Mouse (Mus musculus) urinary bladder, postnatal 25 days (tissue): ENCODE results near the gene Snap91.

Experiments used
- DNase-seq: peaks from one replicate; pipeline ENCODE4 v3.0.0; 2022; ENCODE audit warnings: low spot score

Gene Snap91

GRCm38 (mm10) chr9:86880113-86880972 lies at the start of gene Snap91:
Gene Snap91 (minus strand): TSS chr9:86880654.
- peak; percentile 7 for DNase-seq

GRCm38 (mm10) chr9:86926519-86926918 lies 46.1 kb upstream of the Snap91 start:
- DNase-seq, result no peak

- DNase-seq, result no peak
Measured at GRCm38 (mm10) chr9:86925688-86926087, 45.2 kb upstream of the Snap91 start.

- no peak for DNase-seq
Measured at GRCm38 (mm10) chr9:86922430-86922829, 42.0 kb upstream of the Snap91 start.

- DNase-seq, result no peak
Measured at GRCm38 (mm10) chr9:86916543-86916942, 36.1 kb upstream of the Snap91 start.

GRCm38 (mm10) chr9:86899502-86900199 lies 19.2 kb upstream of the Snap91 start:
- no peak for DNase-seq

- DNase-seq, result peak; percentile 8
Measured at GRCm38 (mm10) chr9:86879216-86880112, 990 bp downstream of the Snap91 start.

- no peak for DNase-seq
Measured at GRCm38 (mm10) chr9:86878716-86879115, 1.7 kb downstream of the Snap91 start.

GRCm38 (mm10) chr9:86873681-86874080 lies 6.8 kb downstream of the Snap91 start:
- DNase-seq, result no peak

GRCm38 (mm10) chr9:86869586-86870338 lies 10.7 kb downstream of the Snap91 start:
- no peak for DNase-seq

GRCm38 (mm10) chr9:86858101-86858500 lies 22.4 kb downstream of the Snap91 start:
- DNase-seq, result no peak

- DNase-seq, result no peak
Measured at GRCm38 (mm10) chr9:86857626-86858025, 22.8 kb downstream of the Snap91 start.

- DNase-seq, result no peak
Measured at GRCm38 (mm10) chr9:86852861-86853260, 27.6 kb downstream of the Snap91 start.

GRCm38 (mm10) chr9:86851689-86852088 lies 28.8 kb downstream of the Snap91 start:
- DNase-seq, result no peak

GRCm38 (mm10) chr9:86850452-86851207 lies 29.8 kb downstream of the Snap91 start:
- DNase-seq, result no peak

- no peak for DNase-seq
Measured at GRCm38 (mm10) chr9:86843747-86844353, 36.6 kb downstream of the Snap91 start.

- DNase-seq, result no peak
Measured at GRCm38 (mm10) chr9:86829792-86830191, 50.7 kb downstream of the Snap91 start.

- no peak for DNase-seq
Measured at GRCm38 (mm10) chr9:86829034-86829433, 51.4 kb downstream of the Snap91 start.

GRCm38 (mm10) chr9:86819366-86819765 lies 61.1 kb downstream of the Snap91 start:
- DNase-seq, result no peak

- DNase-seq, result no peak
Measured at GRCm38 (mm10) chr9:86817673-86818072, 62.8 kb downstream of the Snap91 start.
